Mouse (Mus musculus) ES-E14 (cell line): Measurements from ENCODE around the gene E2f3.

ENCODE experiments used
- CHD2 ChIP-seq: IDR thresholded peaks from 2 replicates; pipeline ENCODE4 v1.6.1; 2014; ENCODE audit warnings: mild to moderate bottlenecking, low read depth, low read length, inconsistent platforms
- ZNF384 ChIP-seq: IDR thresholded peaks from 2 replicates; pipeline ENCODE4 v1.6.1; 2012; ENCODE audit warnings: low read depth, low read length, inconsistent platforms

DNA sequence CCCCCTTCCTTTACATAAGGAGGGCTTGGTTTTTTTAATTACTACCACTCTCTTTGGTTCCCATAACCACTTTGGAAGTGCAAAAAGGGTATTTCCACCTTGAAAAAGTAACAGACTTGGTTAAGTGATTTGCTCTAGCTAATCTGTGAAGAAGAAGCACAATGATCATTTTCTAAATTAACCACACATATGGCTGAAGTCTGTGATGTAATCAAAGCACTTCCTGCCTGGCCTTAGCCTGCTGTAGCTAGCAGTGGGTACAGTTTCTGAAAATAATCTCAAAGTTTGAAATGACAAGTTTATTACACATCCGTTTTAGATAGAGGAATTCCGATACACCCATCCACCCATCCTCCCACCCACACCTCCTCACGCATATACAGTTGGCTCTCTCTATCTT, 42.0 kb upstream of the E2f3 start:
- TF ChIP-seq CHD2 = no peak
- no peak for TF ChIP-seq ZNF384
